Mouse (Mus musculus) cerebellum, postnatal 14 days (tissue): ENCODE data around the gene Fam107b.

Experiments used
- DNase-seq, 2 experiments: peaks; one replicate each; pipeline ENCODE4 v3.0.0; 2021; ENCODE audit warnings: mixed read lengths in 2 of 2

The Fam107b gene

DNA sequence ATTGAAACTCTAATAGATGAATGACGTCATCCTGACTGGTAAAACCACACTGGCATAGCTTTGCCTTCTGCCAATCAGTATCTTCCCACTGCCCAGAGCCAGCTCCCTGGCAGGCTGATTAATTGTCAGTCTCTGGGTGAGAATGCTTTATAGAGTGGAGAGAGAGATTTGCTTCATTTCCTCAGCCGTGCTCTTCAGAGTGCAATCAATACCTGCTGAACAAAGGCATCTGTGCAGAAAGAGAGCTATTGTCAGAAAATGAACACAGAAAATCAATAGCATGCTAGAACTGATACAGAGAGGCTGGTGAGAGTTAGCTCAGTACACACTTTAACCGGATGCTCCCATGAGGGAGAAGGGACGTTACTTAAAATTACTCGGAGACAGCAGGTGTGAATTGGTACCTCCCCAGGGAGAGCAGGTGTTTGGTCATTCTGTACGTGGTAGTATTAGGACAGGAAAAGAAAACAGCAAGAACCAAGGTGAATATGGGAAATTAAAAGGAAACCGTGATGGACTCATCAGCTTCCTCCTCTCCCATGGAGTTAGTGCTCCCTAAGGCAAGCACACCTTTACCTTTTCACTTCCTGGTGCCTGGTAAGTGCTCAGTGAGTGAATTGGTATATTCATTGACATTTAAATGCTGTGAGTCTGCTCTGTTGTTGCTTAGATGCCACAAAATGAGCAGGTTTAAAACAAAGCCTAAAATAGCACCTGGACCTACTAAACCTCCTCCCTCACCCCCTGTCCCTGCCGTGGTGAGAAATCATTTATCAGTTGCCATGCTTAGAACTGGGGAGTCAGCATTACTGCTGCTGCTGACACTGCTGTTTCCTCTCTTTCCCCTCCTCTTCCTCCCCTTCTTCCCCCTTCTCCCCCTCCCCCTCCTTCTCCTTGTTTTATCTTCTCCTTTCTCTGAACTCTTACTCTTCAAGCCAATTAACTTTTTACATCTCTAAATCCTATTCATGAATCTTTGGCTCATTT lies 38.9 kb downstream of the Fam107b start:
- DNase-seq: peak; percentile 49 to 52

- no peak for DNase-seq
Observed at GRCm38 (mm10) chr2:3618446-3618845, 48.2 kb downstream of the Fam107b start.

- no peak for DNase-seq
Observed at GRCm38 (mm10) chr2:3621568-3621967, 51.3 kb downstream of the Fam107b start.

- no peak for DNase-seq
Observed at GRCm38 (mm10) chr2:3622158-3622557, 51.9 kb downstream of the Fam107b start.

GRCm38 (mm10) chr2:3623207-3623980 lies 53.1 kb downstream of the Fam107b start:
- no peak for DNase-seq

GRCm38 (mm10) chr2:3623981-3624584 lies 53.8 kb downstream of the Fam107b start:
- DNase-seq: no peak

GRCm38 (mm10) chr2:3629096-3629495 lies 58.8 kb downstream of the Fam107b start:
- DNase-seq: no peak

DNA sequence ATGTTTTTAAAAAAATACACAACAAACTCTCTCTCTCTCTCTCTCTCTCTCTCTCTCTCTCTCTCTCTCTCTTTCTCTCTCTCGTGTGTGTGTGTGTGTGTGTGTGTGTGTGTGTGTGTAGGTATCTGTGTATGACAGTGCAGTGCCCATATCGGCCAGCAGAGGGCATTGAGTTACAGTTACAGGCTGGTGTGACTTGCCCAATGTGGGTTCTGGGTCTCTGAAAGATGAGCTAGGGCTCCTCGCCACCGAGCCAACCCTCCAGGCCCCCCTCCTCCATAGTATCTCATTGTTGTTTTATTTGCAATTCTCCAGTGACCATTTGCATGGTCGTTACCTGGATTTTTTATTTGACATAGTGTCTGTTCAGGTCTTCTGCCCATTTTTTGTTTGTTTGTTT lies 59.5 kb downstream of the Fam107b start:
- DNase-seq: peak in 1 of 2 experiments; percentile 47

- no peak for DNase-seq
Observed at GRCm38 (mm10) chr2:3630769-3631477, 60.6 kb downstream of the Fam107b start.

GRCm38 (mm10) chr2:3633137-3633536 lies 62.8 kb downstream of the Fam107b start:
- DNase-seq: peak; percentile 59 to 63

- peak; percentile 60 to 68 for DNase-seq
Observed at GRCm38 (mm10) chr2:3636771-3637170, 66.5 kb downstream of the Fam107b start.

DNA sequence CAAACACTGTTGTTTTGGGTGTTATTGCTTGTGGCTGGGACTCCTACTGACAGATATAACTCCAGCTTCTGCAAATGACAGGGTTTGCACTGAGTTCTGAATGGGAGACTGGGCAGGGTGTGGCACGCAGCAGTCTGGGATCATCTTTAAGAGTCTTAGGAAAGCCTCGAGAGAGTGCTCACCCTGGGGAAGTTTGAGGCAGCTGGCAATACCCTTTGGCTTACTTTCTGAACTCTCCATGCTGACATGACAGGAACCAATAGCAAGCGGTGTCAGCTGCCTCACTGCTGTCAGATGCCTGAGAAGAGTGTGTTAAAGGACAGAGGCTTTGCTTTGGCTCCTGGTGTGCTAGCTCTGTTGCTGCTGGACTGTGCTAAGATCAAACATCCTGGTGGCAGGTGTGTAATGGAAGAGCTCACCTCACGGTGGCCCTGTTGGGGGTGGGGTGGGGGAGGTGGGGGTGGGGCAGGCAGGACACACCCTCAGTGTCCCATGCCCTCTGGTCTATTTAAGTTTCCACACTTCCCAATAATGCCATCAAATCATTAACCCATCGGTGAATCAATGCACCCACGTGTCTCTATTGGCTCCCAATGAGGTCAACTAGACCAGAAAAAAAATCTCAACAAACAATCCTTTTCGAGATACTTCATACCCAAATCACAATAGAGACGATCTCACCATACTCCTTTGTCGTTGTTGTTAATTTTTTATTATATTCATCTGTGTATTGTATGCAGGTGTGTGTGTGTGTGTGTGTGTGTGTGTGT lies 70.9 kb downstream of the Fam107b start:
- no peak for DNase-seq

- DNase-seq: no peak
Observed at GRCm38 (mm10) chr2:3642949-3643348, 72.7 kb downstream of the Fam107b start.

DNA sequence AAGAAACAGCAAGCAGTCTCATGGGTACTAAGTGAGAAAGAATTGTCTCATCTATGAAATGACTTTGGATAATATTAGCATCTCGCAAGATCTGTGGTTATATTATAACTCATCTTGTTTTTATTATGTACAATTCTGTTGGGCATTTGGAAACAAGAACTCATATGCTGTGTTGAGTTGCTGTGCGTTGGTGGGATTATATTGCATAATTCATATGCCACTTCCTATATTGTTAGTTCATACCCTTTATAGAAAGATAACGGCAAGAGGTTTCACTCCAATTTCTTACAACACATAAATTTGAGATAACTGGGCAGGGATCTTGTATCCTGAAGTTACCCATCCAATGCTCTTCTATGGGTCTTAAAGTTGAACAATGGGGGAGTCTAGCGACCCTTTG lies 75.5 kb downstream of the Fam107b start:
- no peak for DNase-seq

- DNase-seq: no peak
Observed at GRCm38 (mm10) chr2:3649171-3649570, 78.9 kb downstream of the Fam107b start.

DNA sequence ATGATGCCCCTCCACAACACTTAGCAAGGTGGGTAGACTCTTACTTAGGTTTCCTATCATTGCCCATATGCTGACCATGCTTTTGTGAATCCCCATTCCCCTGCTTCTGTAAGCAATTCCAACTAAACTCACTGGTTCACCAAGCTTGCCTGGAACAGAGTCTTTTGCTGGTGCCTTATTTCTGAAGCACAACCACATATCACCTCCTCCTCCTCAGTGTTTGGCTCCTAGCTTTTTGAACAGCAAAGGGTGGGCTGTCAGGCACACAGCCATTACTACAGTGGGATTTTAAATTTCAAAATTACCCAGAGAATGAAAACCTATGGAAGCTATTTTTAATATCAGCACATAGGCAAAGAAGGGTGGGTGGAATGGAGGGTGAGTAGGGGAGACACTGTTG lies 84.3 kb downstream of the Fam107b start:
- no peak for DNase-seq

DNA sequence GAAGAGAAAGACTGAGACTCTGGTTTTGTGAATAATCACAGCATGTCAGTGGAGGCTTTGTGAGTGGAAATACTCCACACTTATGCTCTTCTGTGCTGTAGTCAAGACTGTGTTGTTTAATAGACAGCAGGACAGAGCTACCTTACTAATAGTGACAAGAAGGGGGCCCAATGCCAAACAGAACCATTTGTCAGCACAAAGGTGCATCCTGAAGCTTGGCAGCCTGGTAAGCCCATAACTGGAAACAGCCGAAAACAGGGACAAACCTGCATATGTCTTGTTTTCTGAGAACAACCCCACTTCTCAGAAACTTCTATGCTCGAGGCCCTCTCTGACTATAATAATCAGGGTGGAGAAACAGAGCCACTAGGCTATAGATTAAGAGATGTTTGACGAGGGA lies 85.8 kb downstream of the Fam107b start:
- peak; percentile 23 to 52 for DNase-seq

DNA sequence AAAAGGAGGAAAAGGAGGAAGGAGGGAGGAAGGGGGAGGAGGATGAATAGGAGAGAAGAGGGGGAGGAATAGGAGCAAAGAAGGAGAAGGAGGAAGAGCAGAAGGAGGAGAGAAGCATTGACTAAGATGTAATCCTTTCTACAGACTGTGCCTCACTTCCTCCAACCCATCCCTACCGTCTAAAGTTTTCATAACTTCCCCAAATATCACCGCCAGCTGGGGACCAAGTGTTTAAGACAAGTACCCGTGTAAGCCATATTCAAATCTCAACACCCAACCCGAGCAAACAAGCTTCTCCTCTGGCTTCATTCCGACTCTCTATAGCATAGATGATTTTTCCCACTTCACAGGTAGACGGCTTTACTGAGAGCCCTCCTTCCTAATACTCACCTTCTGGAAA lies 86.5 kb downstream of the Fam107b start:
- no peak for DNase-seq

DNA sequence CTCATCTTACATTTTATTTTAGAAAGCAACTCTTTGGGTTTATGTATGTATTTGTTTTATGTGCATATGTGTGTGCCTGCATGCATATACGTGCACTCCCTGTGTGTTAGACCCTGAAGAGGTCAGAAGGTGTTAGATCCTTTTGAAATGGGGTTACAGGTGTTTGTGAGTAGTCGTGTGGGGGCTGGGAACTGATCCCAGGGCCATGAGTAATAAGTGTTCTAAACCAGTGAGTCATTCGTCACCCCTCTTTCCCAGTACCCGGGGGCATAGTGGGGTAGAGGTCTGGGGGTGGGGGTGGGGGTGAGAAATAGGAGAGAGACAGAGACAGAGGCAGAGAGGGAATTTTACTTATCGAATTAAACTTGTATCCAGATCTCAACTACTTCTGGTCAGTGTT lies 87.1 kb downstream of the Fam107b start:
- DNase-seq: no peak

DNA sequence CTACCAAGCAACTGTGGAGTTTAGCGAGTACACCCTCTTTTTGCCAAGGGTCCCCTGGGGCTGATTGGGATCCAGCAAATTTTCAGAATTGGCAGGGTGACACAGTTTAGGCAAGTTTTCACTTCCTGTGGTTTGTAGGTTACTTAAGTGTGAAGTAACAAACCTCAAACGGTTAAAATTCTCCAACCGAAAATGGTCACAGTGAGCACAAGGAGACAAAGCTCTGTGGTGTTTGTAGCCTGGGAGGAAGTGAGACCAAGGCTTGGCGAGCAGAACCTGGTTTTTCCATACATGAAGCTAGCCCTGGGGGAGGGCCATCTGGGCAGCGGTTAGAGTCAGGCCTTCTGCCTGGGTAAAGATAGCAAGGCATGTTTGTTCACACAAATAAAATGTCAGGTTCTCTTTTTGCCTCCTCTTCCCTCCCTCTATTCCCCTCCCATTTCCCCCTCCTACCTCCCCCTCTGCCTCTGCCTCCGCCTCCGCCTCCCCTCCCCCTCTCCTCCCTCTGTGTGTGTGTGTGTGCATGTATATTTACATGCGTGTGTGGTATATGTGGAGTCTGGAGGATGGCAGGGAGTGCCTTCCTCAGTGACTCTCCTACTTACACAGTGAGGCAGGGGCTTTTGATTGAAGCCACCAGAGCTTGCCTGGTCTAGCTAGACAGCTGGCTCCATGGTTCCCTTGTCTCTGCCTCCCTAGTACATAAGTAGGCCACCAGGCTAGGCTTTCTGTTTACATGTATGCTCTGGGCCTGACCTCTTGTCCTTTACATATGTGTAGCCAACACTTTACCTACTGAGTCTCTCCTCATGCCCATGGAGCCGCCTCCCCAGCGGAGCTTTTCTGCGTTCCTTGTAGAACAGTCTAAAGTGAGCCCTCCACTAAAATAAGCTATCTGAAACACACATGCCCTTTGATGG lies 87.8 kb downstream of the Fam107b start:
- no peak for DNase-seq

DNA sequence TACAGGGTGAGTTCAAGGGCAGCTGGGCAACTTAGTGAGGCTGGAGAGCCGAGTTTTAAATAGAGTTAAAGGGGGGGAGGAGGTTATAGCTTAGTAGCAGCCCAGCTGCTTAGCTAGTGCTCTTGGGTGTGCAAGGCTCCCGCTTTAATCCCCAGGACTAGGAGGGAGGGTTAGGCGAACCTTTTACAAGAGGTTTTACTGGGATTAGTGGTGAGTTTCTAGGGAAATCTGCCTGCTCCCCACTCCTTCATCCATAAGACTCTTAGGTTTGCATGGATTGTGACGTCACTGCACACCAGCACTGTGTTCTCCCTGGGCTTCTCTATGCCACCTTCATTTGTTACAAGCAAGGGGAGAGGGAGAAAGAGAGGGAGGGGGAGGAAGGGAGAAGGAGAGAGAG lies 88.6 kb downstream of the Fam107b start:
- no peak for DNase-seq
